Mouse (Mus musculus): ENCODE data around the gene Slc16a10. TPM values are rescaled to one million over a fixed set of nuclear protein-coding genes. Genes with fewer than 3 reads are reported as not detected.

The Slc16a10 gene
- total and polyA plus RNA-seq, 2 experiments from 2014 or later, result 1.5 to 2.5 TPM

DNA sequence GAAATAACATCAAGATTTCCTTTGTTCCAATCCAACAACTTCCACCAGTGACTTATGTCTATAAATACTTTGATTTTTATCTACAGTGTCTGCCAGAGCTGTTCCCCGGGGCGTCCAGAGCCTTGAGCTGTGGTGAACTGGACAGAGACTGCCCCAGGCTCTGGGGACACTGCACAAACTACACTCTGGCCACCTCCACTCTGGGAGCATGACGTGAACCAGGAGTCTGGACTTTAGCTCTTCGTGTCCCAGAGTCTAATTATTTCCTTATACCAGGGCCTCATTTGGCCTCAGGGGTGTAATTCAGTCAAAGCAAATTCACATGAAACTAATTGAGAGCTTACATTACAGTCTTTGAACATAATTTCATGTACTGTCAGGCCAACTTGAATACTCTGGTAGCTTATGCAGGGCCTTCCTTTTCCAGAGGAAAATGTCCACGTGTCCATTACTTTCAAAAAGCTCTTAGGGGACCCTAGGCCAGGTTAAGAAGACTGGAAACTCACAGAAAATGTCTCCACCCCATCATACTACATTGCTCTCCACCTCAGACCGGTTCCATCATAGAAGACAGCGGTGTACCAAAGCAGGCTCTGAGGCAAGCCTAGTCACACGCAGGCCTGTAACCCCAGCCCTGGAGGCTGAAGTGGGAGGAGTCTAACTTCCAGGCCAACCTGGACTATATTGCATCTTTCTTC lies 9.9 kb upstream of the Slc16a10 start:
- no peak overlapping the region for H3K4me3 ChIP-seq (ENCODE audit: low read depth, low read length)

DNA sequence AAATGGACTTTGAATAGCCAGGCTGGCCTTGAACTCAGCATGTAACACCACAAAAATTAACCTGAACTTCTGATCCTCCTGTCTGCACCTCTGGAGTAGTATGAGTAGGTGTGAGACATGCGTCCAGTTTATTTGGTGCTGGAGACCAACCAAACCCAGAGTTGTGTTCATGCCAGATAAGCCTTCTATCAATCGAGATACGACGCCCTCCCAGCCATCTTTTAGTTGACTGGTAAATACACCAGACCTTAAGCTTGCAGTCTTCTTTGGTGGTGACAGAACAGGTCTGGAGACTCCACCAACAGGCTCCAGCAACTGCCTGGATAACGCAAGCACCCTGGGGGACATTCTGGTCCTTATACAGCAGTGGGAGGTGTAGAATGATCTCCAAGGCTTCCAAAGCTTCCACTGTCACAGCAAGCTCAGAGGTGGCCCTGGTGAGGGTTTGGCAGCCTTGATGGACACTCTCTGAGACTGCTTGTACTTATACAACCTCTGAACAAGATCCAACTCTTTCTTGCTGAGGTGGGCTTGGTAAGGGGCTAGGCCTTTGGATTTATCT lies 7.6 kb upstream of the Slc16a10 start:
- DNase-seq, result no peak
- H3K9me3 ChIP-seq (ENCODE audit: low read length), result no peaks in the 10 kb centered on the region
- 91% methylated on average over 5 of the region's 5 CpGs for WGBS
- no peaks in the 10 kb centered on the region for H3K27me3 ChIP-seq (ENCODE audit: insufficient read depth, low read length)
- H3K4me3 ChIP-seq (ENCODE audit: low read depth, low read length), result no peak overlapping the region
- H3K36me3 ChIP-seq (ENCODE audit: insufficient read depth), result no peaks in the 10 kb centered on the region
- no peak for TF ChIP-seq CTCF (IDR thresholded peaks at IDR 0.05; ENCODE audit: low read depth)
- no peak overlapping the region for H3K4me2 ChIP-seq (ENCODE audit: low read depth)
- H3K4me1 ChIP-seq (ENCODE audit: insufficient read depth), result no peaks in the 10 kb centered on the region
- no peak overlapping the region for H3K27ac ChIP-seq (ENCODE audit: low read depth, low read length)
- no peak overlapping the region for H3K9ac ChIP-seq
- ATAC-seq, result no peak

More for the DNA sequence above, 9.9 kb upstream of the Slc16a10 start:
- TF ChIP-seq CTCF (IDR thresholded peaks at IDR 0.05; ENCODE audit: low read depth), result no peak
- Histone ChIP-seq H3K9ac (no peak overlapping the region), H3K9me3 (ENCODE audit: low read length) (no peaks in the 10 kb centered on the region), H3K4me1 (ENCODE audit: insufficient read depth) (no peaks in the 10 kb centered on the region), H3K27ac (ENCODE audit: low read depth, low read length) (no peak overlapping the region), H3K4me2 (ENCODE audit: low read depth) (no peak overlapping the region), H3K27me3 (ENCODE audit: insufficient read depth, low read length) (no peaks in the 10 kb centered on the region), H3K36me3 (ENCODE audit: insufficient read depth) (no peaks in the 10 kb centered on the region)
- DNase-seq, result no peak
- WGBS, result 72% methylated on average over 8 of the region's 8 CpGs
- no peak for ATAC-seq

DNA sequence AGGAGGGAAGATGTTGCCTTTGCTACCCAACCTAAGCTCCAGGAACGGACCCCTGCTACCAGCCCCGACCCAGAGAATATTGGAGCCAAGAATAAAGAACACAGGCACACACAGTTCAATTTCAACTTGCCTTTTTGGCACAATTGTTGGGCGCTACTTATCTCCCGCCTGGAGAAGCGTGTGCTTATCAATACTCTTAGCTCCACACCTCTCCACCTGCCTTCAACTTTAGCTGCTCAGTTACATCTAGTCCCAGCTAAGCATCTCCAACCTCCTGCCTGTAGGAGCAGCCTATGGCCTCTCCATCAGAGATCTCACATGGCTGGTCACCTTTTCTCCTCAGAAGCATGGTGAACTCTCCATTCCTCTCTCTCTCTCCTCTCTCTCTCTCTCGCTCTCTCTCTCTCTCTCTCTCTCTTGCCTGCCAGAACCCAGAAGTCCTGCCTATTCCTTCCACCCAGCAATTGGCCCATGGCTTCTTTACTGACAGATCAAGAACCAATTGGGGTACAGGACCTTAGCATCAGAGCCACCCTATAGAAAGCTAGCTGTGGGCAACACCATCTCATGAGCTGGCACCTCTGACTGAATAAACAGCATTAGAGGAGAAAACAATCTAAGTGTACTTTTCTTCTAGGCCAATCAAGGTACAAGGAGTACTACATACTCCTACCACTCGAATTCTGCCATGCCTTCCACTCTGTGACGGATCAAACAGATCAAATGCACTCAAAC lies 5.4 kb upstream of the Slc16a10 start:
- Histone ChIP-seq H3K27me3 (ENCODE audit: insufficient read depth, low read length) (no peaks in the 10 kb centered on the region), H3K27ac (ENCODE audit: low read depth, low read length) (no peak overlapping the region), H3K4me1 (ENCODE audit: insufficient read depth) (no peaks in the 10 kb centered on the region), H3K9ac (no peak overlapping the region), H3K36me3 (ENCODE audit: insufficient read depth) (no peaks in the 10 kb centered on the region), H3K4me2 (ENCODE audit: low read depth) (no peak overlapping the region), H3K9me3 (ENCODE audit: low read length) (no peaks in the 10 kb centered on the region), H3K4me3 (ENCODE audit: low read depth, low read length) (no peak overlapping the region)
- WGBS, result 83% methylated on average over 8 of the region's 8 CpGs
- TF ChIP-seq CTCF (IDR thresholded peaks at IDR 0.05; ENCODE audit: low read depth), result no peak
- ATAC-seq (no peak), DNase-seq (no peak)

DNA sequence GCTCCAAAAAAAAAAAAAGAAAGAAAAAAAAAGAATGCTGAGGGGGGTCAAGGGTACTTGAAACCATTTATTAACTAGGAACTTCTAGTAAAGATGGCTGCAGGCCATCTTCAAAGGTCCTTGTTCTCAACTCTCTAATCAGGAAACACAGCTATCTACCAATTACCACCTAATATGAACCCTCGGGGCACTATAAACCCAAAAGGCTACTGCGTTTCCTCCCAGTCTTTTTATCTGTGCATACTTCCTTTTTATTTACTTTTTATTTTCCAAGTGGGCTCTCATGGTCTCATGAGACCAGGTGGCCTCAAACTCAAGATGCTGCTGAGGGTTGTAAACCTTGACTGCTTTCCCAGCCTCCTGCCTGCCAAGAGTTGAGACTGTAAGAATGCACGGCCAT lies 4.4 kb upstream of the Slc16a10 start:
- Histone ChIP-seq H3K9ac (no peak overlapping the region), H3K27ac (ENCODE audit: low read depth, low read length) (no peak overlapping the region), H3K4me2 (ENCODE audit: low read depth) (no peak overlapping the region), H3K27me3 (ENCODE audit: insufficient read depth, low read length) (no peaks in the 10 kb centered on the region), H3K36me3 (ENCODE audit: insufficient read depth) (no peaks in the 10 kb centered on the region), H3K4me3 (ENCODE audit: low read depth, low read length) (no peak overlapping the region), H3K4me1 (ENCODE audit: insufficient read depth) (no peaks in the 10 kb centered on the region), H3K9me3 (ENCODE audit: low read length) (no peaks in the 10 kb centered on the region)
- 78% methylated on average over 3 of the region's 3 CpGs for WGBS
- ATAC-seq (no peak), DNase-seq (no peak)
- TF ChIP-seq CTCF (IDR thresholded peaks at IDR 0.05; ENCODE audit: low read depth), result no peak

DNA sequence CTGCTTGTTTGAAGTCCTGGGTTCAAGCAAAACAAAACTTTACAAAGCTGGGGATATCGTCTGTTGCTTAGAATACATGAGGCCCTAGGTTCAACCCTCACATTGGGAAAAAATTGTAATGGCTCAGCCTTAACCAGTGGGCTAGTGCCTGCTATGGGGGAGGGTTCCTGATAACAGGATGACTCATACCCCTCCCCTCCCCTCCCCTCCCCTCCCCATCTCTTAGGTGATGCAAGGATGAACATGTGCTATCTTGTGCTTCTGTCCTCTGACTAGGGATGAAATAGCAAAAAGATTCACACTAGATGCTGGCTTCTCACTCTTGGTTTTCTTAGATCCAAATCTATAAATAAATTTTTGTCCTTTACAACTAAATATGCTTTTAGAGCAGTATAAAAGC lies 2.8 kb upstream of the Slc16a10 start:
- no peak overlapping the region for H3K9ac ChIP-seq
- no peak overlapping the region for H3K4me3 ChIP-seq (ENCODE audit: low read depth, low read length)
- no peak overlapping the region for H3K27ac ChIP-seq (ENCODE audit: low read depth, low read length)
- H3K27me3 ChIP-seq (ENCODE audit: insufficient read depth, low read length), result no peaks in the 10 kb centered on the region
- no peaks in the 10 kb centered on the region for H3K36me3 ChIP-seq (ENCODE audit: insufficient read depth)
- no peak for TF ChIP-seq CTCF (IDR thresholded peaks at IDR 0.05; ENCODE audit: low read depth)
- H3K9me3 ChIP-seq (ENCODE audit: low read length), result no peaks in the 10 kb centered on the region
- DNase-seq (no peak), ATAC-seq (no peak)
- H3K4me1 ChIP-seq (ENCODE audit: insufficient read depth), result no peaks in the 10 kb centered on the region
- WGBS, result 86% methylated on average over 1 of the region's 1 CpGs
- no peak overlapping the region for H3K4me2 ChIP-seq (ENCODE audit: low read depth)

DNA sequence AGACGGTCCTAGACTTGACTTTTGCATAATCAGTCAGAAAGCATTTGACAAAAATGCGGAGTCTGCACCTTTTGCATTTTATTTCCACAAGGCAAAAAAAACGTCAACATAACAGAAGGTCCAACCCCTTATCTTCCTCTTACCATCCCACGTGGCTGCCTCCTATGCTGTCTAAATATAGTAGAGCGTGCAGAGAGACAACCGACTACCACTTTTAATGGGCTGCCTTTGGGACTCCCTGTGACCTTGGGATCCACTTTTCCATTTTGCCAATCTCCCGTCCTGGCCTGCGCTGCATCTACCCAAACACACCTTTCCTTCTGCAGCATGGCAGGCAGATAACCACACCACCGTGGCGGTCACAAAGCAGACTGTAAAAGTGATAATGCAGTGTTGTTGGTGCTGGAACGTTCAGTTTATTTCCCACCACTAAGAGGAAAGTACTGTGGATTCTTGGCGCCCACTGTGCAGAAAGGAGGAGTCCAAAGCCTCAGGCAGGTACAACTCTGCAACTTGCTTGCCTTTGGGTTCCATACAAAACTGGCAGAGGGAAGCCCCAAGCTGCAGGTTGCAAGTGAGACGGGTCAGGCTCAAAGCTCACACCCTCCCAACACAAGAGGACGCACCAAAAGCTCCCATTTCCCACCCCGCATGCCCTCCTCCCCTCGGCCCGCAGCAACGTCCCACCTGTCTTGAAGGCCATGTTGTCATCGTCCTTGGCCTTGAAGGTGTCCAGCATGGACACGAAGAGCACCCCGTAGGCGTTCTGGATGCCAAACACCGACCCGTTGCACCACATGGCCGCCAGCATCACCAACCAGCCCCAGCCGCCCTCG lies 824 bp downstream of the Slc16a10 start:
- ATAC-seq (no peak; the same call in 1 of the 2 replicates), DNase-seq (peak; percentile 9)
- H3K4me2 ChIP-seq (ENCODE audit: low read depth), result peak overlapping the region; percentile 78
- peak overlapping the region; percentile 64 for H3K9ac ChIP-seq
- no peak overlapping the region for H3K27ac ChIP-seq (ENCODE audit: low read depth, low read length)
- peak overlapping the region; percentile 62 for H3K4me3 ChIP-seq (ENCODE audit: low read depth, low read length)
- H3K9me3 ChIP-seq (ENCODE audit: low read length), result no peaks in the 10 kb centered on the region
- no peak for TF ChIP-seq CTCF (IDR thresholded peaks at IDR 0.05; ENCODE audit: low read depth)
- no peaks in the 10 kb centered on the region for H3K27me3 ChIP-seq (ENCODE audit: insufficient read depth, low read length)
- no peaks in the 10 kb centered on the region for H3K4me1 ChIP-seq (ENCODE audit: insufficient read depth)
- WGBS, result 26% methylated on average over 27 of the region's 27 CpGs
- no peaks in the 10 kb centered on the region for H3K36me3 ChIP-seq (ENCODE audit: insufficient read depth)

Data from forebrain, postnatal 0 days (tissue).